Mouse (Mus musculus) splenic B cell, adult 2 months (primary cell): ENCODE measurements at regions not wholly inside any gene's neighbourhood (a gene's known extent, or its start where the extent isn't known, plus 50 kb on each side); places are given as distances from the start of the nearest gene placed in this dataset.

ENCODE experiments used
- DNase-seq: peaks from one replicate; pipeline ENCODE4 v3.0.0-alpha.2; 2011; ENCODE audit warnings: low read depth, low spot score
- H3K27me3 ChIP-seq: 2 replicates; pipeline ENCODE4 v1.6.1; 2012; ENCODE audit warnings: mild to moderate bottlenecking, low read length, moderate library complexity, mixed read lengths; ENCODE audit not compliant: control insufficient read depth, poor library complexity, insufficient read depth, severe bottlenecking
- H3K36me3 ChIP-seq: 2 replicates; pipeline ENCODE4 v1.6.1; 2012; ENCODE audit warnings: mild to moderate bottlenecking, low read length, moderate library complexity, mixed read lengths; ENCODE audit not compliant: control insufficient read depth, poor library complexity, insufficient read depth, severe bottlenecking

- no peaks in the 10 kb centered on the region for H3K27me3 ChIP-seq
- DNase-seq, result no peak
- no peaks in the 10 kb centered on the region for H3K36me3 ChIP-seq
Measured at GRCm38 (mm10) chr3:38544718-38545500, 60.3 kb upstream of the Ankrd50 start.

- Histone ChIP-seq H3K27me3 (no peaks in the 10 kb centered on the region), H3K36me3 (no peaks in the 10 kb centered on the region)
- DNase-seq, result no peak
Measured at GRCm38 (mm10) chr3:38543816-38544215, 59.2 kb upstream of the Ankrd50 start.

DNA sequence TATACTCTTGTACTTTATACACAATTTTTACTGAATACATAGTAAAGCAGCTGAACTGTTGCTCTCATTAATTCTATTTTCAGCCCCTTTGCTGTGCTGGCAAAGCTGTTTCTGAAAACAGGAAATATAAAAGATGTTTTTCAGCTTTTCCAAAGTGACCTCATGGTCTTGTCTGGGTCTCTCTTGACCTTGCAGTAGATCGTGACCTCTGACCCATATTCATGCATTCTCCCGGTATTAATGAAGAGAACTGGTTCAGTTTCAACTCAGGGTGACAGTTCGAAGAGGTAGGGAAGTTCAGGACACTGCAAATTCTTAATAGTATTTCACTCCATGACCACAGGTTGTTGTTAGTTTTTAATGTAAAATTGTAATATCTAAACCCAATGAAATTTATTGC, 56.7 kb upstream of the Ankrd50 start:
- H3K36me3 ChIP-seq, result no peaks in the 10 kb centered on the region
- no peaks in the 10 kb centered on the region for H3K27me3 ChIP-seq
- DNase-seq, result no peak

DNA sequence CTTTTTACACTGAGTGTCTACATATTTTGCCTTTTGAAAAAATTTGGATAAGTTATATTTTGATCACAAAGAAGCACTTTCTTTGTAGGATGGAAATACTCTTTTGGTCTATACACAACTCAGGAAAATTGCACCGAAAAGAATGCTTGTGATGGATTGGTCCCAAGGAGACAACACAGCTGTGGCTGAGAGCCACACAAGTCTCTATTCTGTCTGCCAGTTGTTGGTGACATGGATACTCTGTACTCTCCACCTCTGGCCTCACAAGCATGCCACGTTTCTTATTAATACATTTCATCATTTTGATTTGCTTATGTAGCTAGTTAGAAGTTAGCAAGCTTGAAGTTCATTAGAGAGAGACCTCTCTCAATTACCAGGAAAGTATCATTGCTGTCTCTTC, 53.7 kb upstream of the Ankrd50 start:
- Histone ChIP-seq H3K27me3 (no peaks in the 10 kb centered on the region), H3K36me3 (no peaks in the 10 kb centered on the region)
- no peak for DNase-seq

DNA sequence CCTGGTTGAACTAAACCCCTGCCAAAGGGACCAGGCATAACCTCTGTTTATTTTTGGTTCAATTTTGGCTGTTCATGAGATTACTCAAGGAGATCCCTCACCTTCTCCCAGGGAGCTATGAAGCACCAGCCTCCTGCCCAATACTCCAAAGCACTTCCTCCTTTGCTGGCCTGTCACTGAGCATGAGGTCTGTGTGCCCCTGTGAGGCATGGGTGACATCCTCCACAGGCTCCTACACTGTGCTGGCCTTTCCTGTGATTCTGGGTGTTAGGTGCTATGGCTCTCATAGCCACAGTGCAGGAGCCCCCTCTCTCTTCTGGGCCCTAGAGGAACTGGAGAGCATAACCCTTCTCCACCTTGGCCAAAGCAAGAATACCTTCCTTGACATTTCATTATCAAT, 53.1 kb upstream of the Ankrd50 start:
- no peak for DNase-seq
- H3K36me3 ChIP-seq, result no peaks in the 10 kb centered on the region
- H3K27me3 ChIP-seq, result no peaks in the 10 kb centered on the region
